Mouse (Mus musculus) gastrocnemius, adult 8-10 months (tissue): ENCODE measurements around the gene Ripor1. TPM values are rescaled to one million over a fixed set of nuclear protein-coding genes. Genes with fewer than 3 reads are reported as not detected.
"Not testable (repeated sequence)": the region's sequence is repeated elsewhere in the genome, so short reads cannot be mapped to it uniquely, and the experiment has no call there.

Source experiments
- DNase-seq, 2 experiments: peaks; one replicate each; pipeline ENCODE4 v3.0.0; 2022; ENCODE audit warnings: low spot score in 2 of 2
- total RNA-seq, 4 experiments: library from RNA; stranded (reverse); gene quantifications; 2 replicates each; pipeline ENCODE4 v1.2.4; 2022

The Ripor1 gene
- total RNA-seq = 10 to 100 TPM; 15.8 to 17.2 (median 16.6) TPM

- peak in 1 of 2 experiments; percentile 49 for DNase-seq
Observed at GRCm38 (mm10) chr8:105604804-105605381, at the start of gene Ripor1. TSS of gene Ripor1 (plus strand) at chr8:105605255.

GRCm38 (mm10) chr8:105562863-105563262, 42.2 kb upstream of the Ripor1 start:
- no peak for DNase-seq

- no peak for DNase-seq
Observed at GRCm38 (mm10) chr8:105563871-105564270, 41.2 kb upstream of the Ripor1 start.

GRCm38 (mm10) chr8:105564573-105565229, 40.4 kb upstream of the Ripor1 start:
- not testable (repeated sequence) for DNase-seq

- no peak for DNase-seq
Observed at GRCm38 (mm10) chr8:105565401-105565881, 39.6 kb upstream of the Ripor1 start.

GRCm38 (mm10) chr8:105565952-105566702, 38.9 kb upstream of the Ripor1 start, which contains the start of gene Atp6v0d1:
TSS of gene Atp6v0d1 (minus strand) at chr8:105566047.
- DNase-seq = peak; percentile 99 to 100

- no peak for DNase-seq
Observed at GRCm38 (mm10) chr8:105566703-105567595, 38.1 kb upstream of the Ripor1 start.

- no peak for DNase-seq
Observed at GRCm38 (mm10) chr8:105571810-105572209, 33.2 kb upstream of the Ripor1 start.

- DNase-seq = peak in 1 of 2 experiments; percentile 30
Observed at GRCm38 (mm10) chr8:105573427-105573826, 31.6 kb upstream of the Ripor1 start.

- DNase-seq = no peak
Observed at GRCm38 (mm10) chr8:105574741-105575140, 30.3 kb upstream of the Ripor1 start.

- DNase-seq = no peak
Observed at GRCm38 (mm10) chr8:105575538-105575937, 29.5 kb upstream of the Ripor1 start.

- no peak for DNase-seq
Observed at GRCm38 (mm10) chr8:105579719-105580118, 25.3 kb upstream of the Ripor1 start.

GRCm38 (mm10) chr8:105592431-105592830, 12.6 kb upstream of the Ripor1 start:
- no peak for DNase-seq

GRCm38 (mm10) chr8:105593859-105594258, 11.2 kb upstream of the Ripor1 start:
- DNase-seq = peak in 1 of 2 experiments; percentile 38

- DNase-seq = no peak
Observed at GRCm38 (mm10) chr8:105594451-105595242, 10.4 kb upstream of the Ripor1 start.

GRCm38 (mm10) chr8:105596362-105597034, 8.6 kb upstream of the Ripor1 start:
- peak; percentile 62 to 64 for DNase-seq

GRCm38 (mm10) chr8:105598777-105599176, 6.3 kb upstream of the Ripor1 start:
- no peak for DNase-seq

- no peak for DNase-seq
Observed at GRCm38 (mm10) chr8:105601301-105601700, 3.8 kb upstream of the Ripor1 start.

GRCm38 (mm10) chr8:105602540-105602939, 2.5 kb upstream of the Ripor1 start:
- DNase-seq = not testable (repeated sequence)
